Mouse (Mus musculus): Measurements from ENCODE around the gene Igsf8. TPM values are rescaled to one million over a fixed set of nuclear protein-coding genes. Genes with fewer than 3 reads are reported as not detected.

Igsf8 gene
- polyA plus RNA-seq, 1 experiment from 2014 or later, result 54.4 TPM

GRCm38 (mm10) chr1:172277172-172277571, 15.7 kb downstream of the Igsf8 start:
- Histone ChIP-seq H3K9ac (no peak overlapping the region), H3K27ac (no peak overlapping the region), H3K4me1 (peaks cover 6% of the 10 kb centered on the region; the same call in 1 of the 2 replicates), H3K4me3 (replicated peaks) (no peak overlapping the region), H3K4me2 (no peak overlapping the region), H3K9me3 (replicated peaks) (no peaks in the 10 kb centered on the region), H3K27me3 (no peaks in the 10 kb centered on the region), H3K36me3 (no peaks in the 10 kb centered on the region)
- no peak for ATAC-seq (replicated peaks; ENCODE audit: low FRiP score)
- WGBS, result 79% methylated on average over 3 of the region's 3 CpGs

GRCm38 (mm10) chr1:172278328-172278727, 16.9 kb downstream of the Igsf8 start:
- WGBS, result 95% methylated on average over 13 of the region's 13 CpGs
- Histone ChIP-seq H3K36me3 (no peaks in the 10 kb centered on the region), H3K9me3 (replicated peaks) (no peaks in the 10 kb centered on the region), H3K9ac (no peak overlapping the region), H3K4me2 (no peak overlapping the region), H3K27ac (no peak overlapping the region), H3K27me3 (no peaks in the 10 kb centered on the region), H3K4me3 (replicated peaks) (no peak overlapping the region), H3K4me1 (peaks cover 6% of the 10 kb centered on the region; the same call in 1 of the 2 replicates)
- ATAC-seq (replicated peaks; ENCODE audit: low FRiP score), result no peak

GRCm38 (mm10) chr1:172279768-172280509, 18.5 kb downstream of the Igsf8 start:
- 81% methylated on average over 16 of the region's 16 CpGs for WGBS
- H3K27ac ChIP-seq, result no peak overlapping the region
- no peak overlapping the region for H3K9ac ChIP-seq
- H3K36me3 ChIP-seq, result no peaks in the 10 kb centered on the region
- ATAC-seq (replicated peaks; ENCODE audit: low FRiP score), result no peak
- no peaks in the 10 kb centered on the region for H3K9me3 ChIP-seq (replicated peaks)
- no peaks in the 10 kb centered on the region; the same call in 1 of the 2 replicates for H3K4me1 ChIP-seq
- H3K4me2 ChIP-seq, result no peak overlapping the region
- H3K27me3 ChIP-seq, result no peaks in the 10 kb centered on the region
- no peak overlapping the region for H3K4me3 ChIP-seq (replicated peaks)

- Histone ChIP-seq H3K9me3 (replicated peaks) (no peaks in the 10 kb centered on the region), H3K4me1 (no peaks in the 10 kb centered on the region; the same call in 1 of the 2 replicates), H3K27me3 (no peaks in the 10 kb centered on the region), H3K4me3 (replicated peaks) (no peak overlapping the region), H3K27ac (no peak overlapping the region), H3K36me3 (no peaks in the 10 kb centered on the region), H3K9ac (no peak overlapping the region), H3K4me2 (no peak overlapping the region)
- ATAC-seq (replicated peaks; ENCODE audit: low FRiP score), result peak; percentile 69; the same call in 1 of the 2 replicates
- WGBS, result 62% methylated on average over 10 of the region's 10 CpGs
These were observed 20.2 kb downstream of the Igsf8 start for GRCm38 (mm10) chr1:172281522-172282254.

- Histone ChIP-seq H3K9me3 (replicated peaks) (no peaks in the 10 kb centered on the region), H3K27me3 (no peaks in the 10 kb centered on the region), H3K4me1 (no peaks in the 10 kb centered on the region; the same call in 1 of the 2 replicates), H3K36me3 (no peaks in the 10 kb centered on the region), H3K9ac (no peak overlapping the region), H3K27ac (no peak overlapping the region), H3K4me2 (no peak overlapping the region), H3K4me3 (replicated peaks) (no peak overlapping the region)
- no peak for ATAC-seq (replicated peaks; ENCODE audit: low FRiP score)
- WGBS, result 90% methylated on average over 6 of the region's 6 CpGs
These were observed 21.6 kb downstream of the Igsf8 start for GRCm38 (mm10) chr1:172283073-172283472.

GRCm38 (mm10) chr1:172284221-172284620, 22.8 kb downstream of the Igsf8 start:
- H3K27me3 ChIP-seq, result no peaks in the 10 kb centered on the region
- H3K27ac ChIP-seq, result no peak overlapping the region
- ATAC-seq (replicated peaks; ENCODE audit: low FRiP score), result no peak
- no peaks in the 10 kb centered on the region for H3K9me3 ChIP-seq (replicated peaks)
- 92% methylated on average over 14 of the region's 14 CpGs for WGBS
- H3K4me2 ChIP-seq, result no peak overlapping the region
- no peak overlapping the region for H3K9ac ChIP-seq
- no peak overlapping the region for H3K4me3 ChIP-seq (replicated peaks)
- no peaks in the 10 kb centered on the region for H3K36me3 ChIP-seq
- H3K4me1 ChIP-seq, result no peaks in the 10 kb centered on the region; the same call in 1 of the 2 replicates

GRCm38 (mm10) chr1:172286740-172287139, 25.3 kb downstream of the Igsf8 start:
- no peaks in the 10 kb centered on the region for H3K36me3 ChIP-seq
- H3K4me2 ChIP-seq, result no peak overlapping the region
- no peaks in the 10 kb centered on the region; the same call in 1 of the 2 replicates for H3K4me1 ChIP-seq
- no peak overlapping the region for H3K4me3 ChIP-seq (replicated peaks)
- no peaks in the 10 kb centered on the region for H3K9me3 ChIP-seq (replicated peaks)
- WGBS, result 85% methylated on average over 5 of the region's 5 CpGs
- H3K27me3 ChIP-seq, result no peaks in the 10 kb centered on the region
- H3K27ac ChIP-seq, result no peak overlapping the region
- no peak overlapping the region for H3K9ac ChIP-seq
- ATAC-seq (replicated peaks; ENCODE audit: low FRiP score), result no peak

GRCm38 (mm10) chr1:172288900-172289616, 27.6 kb downstream of the Igsf8 start:
- H3K27ac ChIP-seq, result no peak overlapping the region
- WGBS, result 79% methylated on average over 11 of the region's 11 CpGs
- no peaks in the 10 kb centered on the region for H3K9me3 ChIP-seq (replicated peaks)
- H3K4me3 ChIP-seq (replicated peaks), result no peak overlapping the region
- H3K4me2 ChIP-seq, result no peak overlapping the region
- H3K9ac ChIP-seq, result no peak overlapping the region
- H3K4me1 ChIP-seq, result no peaks in the 10 kb centered on the region; the same call in 1 of the 2 replicates
- no peaks in the 10 kb centered on the region for H3K36me3 ChIP-seq
- ATAC-seq (replicated peaks; ENCODE audit: low FRiP score), result no peak
- H3K27me3 ChIP-seq, result no peaks in the 10 kb centered on the region

GRCm38 (mm10) chr1:172289617-172289946, 28.1 kb downstream of the Igsf8 start:
- no peak overlapping the region for H3K4me2 ChIP-seq
- H3K27me3 ChIP-seq, result no peaks in the 10 kb centered on the region
- H3K36me3 ChIP-seq, result no peaks in the 10 kb centered on the region
- ATAC-seq (replicated peaks; ENCODE audit: low FRiP score), result no peak
- H3K27ac ChIP-seq, result no peak overlapping the region
- H3K9ac ChIP-seq, result no peak overlapping the region
- H3K4me1 ChIP-seq, result no peaks in the 10 kb centered on the region; the same call in 1 of the 2 replicates
- H3K9me3 ChIP-seq (replicated peaks), result no peaks in the 10 kb centered on the region
- H3K4me3 ChIP-seq (replicated peaks), result no peak overlapping the region
- WGBS, result 64% methylated on average over 3 of the region's 3 CpGs

GRCm38 (mm10) chr1:172292880-172293279, 31.4 kb downstream of the Igsf8 start:
- H3K9ac ChIP-seq, result no peak overlapping the region
- peaks cover 32% of the 10 kb centered on the region for H3K4me1 ChIP-seq
- H3K4me3 ChIP-seq (replicated peaks), result no peak overlapping the region
- no peaks in the 10 kb centered on the region for H3K9me3 ChIP-seq (replicated peaks)
- H3K27me3 ChIP-seq, result no peaks in the 10 kb centered on the region
- no peak overlapping the region for H3K27ac ChIP-seq
- H3K4me2 ChIP-seq, result no peak overlapping the region
- no peak for ATAC-seq (replicated peaks; ENCODE audit: low FRiP score)
- no peaks in the 10 kb centered on the region for H3K36me3 ChIP-seq
- 78% methylated on average over 2 of the region's 2 CpGs for WGBS

- H3K27ac ChIP-seq, result no peak overlapping the region
- H3K27me3 ChIP-seq, result no peaks in the 10 kb centered on the region; the same call in 1 of the 2 replicates
- WGBS, result 91% methylated on average over 11 of the region's 11 CpGs
- H3K4me2 ChIP-seq, result no peak overlapping the region
- no peaks in the 10 kb centered on the region for H3K9me3 ChIP-seq (replicated peaks)
- no peaks in the 10 kb centered on the region for H3K36me3 ChIP-seq
- no peak overlapping the region for H3K9ac ChIP-seq
- no peak overlapping the region for H3K4me3 ChIP-seq (replicated peaks)
- H3K4me1 ChIP-seq, result peaks cover 37% of the 10 kb centered on the region
- ATAC-seq (replicated peaks; ENCODE audit: low FRiP score), result no peak
These were observed 32.0 kb downstream of the Igsf8 start for GRCm38 (mm10) chr1:172293449-172293848.

- Histone ChIP-seq H3K27me3 (no peaks in the 10 kb centered on the region; the same call in 1 of the 2 replicates), H3K4me1 (peaks cover 40% of the 10 kb centered on the region), H3K4me3 (replicated peaks) (no peak overlapping the region), H3K9ac (no peak overlapping the region), H3K9me3 (replicated peaks) (no peaks in the 10 kb centered on the region), H3K4me2 (peak overlapping the region; percentile 7; the same call in 1 of the 2 replicates), H3K36me3 (no peaks in the 10 kb centered on the region), H3K27ac (0 out of 2 replicates have a peak overlapping the region, but pooled peaks have one; percentile 22)
- ATAC-seq (replicated peaks; ENCODE audit: low FRiP score), result no peak; the same call in 1 of the 2 replicates
- 45% methylated on average over 4 of the region's 4 CpGs for WGBS
These were observed 34.3 kb downstream of the Igsf8 start for GRCm38 (mm10) chr1:172295751-172296197.

All from kidney, embryonic 15.5 days (tissue).